Mouse (Mus musculus): ENCODE measurements around the gene Sox4.
A peak's percentile ranks its signal among the peaks of the same experiment; 100 is the strongest.

Gene Sox4

DNA sequence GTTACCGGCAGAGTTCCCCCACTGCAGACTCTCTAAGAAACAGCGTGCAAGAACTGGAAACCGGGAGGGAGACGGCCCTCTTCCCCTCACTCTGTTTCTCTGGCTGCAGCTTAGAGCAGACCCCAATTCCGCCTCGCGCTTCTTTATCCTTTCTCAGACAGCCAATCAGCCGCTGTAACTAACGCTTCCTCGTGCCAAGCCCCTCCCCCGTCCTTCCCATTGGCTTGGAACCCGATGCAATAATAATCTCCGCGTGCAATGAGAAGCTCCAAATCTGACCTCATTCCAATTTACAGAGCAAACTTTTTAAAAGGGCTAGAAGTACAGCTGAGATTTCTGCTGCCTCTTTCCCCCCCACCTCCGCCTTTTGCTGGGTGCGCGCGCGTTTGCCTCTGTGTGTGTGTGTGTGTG is at the start of gene Sox4:
Gene Sox4, minus strand, starts transcription at position 133 of the 411 bp plus-strand sequence.
- DNase-seq (ENCODE audit: low spot score in 2 of 2): peak; percentile 99

DNA sequence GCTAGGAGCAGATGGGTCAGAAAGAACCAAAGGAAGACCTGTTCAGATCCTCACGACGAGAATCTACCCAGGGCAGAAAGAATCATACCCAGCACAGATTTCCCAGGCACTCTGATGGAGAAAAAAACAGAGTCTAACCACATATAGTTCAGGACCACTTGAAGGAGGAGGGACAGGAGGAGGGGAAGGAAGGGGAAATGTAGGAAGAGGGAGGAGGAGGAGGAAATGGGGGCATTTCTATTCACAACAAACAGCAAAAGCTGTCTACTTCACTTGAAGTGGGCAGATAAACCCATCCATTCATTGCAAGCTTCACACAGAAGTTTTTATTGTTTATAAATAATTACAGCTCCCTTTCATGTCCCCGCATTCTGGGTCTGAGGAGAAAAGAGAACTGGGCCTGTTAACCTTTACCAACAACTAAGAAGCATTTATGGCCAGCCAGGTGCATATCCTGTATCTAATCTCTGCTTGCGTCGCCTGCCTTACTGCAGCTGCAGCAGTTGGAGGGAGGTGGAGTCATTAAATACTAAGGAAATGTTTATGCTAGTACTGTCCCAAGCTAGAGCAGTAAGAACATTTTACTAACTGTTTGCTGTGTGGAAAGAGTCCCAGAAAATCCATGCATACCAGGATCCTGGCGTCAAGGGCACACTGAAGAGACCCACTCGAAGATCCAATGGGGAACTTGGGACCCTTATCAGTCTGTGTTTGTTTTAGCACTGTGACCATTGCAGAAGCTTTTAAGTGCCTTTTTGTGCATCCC is 38.6 kb upstream of the Sox4 start:
- DNase-seq (ENCODE audit: low spot score in 2 of 2): no peak

DNA sequence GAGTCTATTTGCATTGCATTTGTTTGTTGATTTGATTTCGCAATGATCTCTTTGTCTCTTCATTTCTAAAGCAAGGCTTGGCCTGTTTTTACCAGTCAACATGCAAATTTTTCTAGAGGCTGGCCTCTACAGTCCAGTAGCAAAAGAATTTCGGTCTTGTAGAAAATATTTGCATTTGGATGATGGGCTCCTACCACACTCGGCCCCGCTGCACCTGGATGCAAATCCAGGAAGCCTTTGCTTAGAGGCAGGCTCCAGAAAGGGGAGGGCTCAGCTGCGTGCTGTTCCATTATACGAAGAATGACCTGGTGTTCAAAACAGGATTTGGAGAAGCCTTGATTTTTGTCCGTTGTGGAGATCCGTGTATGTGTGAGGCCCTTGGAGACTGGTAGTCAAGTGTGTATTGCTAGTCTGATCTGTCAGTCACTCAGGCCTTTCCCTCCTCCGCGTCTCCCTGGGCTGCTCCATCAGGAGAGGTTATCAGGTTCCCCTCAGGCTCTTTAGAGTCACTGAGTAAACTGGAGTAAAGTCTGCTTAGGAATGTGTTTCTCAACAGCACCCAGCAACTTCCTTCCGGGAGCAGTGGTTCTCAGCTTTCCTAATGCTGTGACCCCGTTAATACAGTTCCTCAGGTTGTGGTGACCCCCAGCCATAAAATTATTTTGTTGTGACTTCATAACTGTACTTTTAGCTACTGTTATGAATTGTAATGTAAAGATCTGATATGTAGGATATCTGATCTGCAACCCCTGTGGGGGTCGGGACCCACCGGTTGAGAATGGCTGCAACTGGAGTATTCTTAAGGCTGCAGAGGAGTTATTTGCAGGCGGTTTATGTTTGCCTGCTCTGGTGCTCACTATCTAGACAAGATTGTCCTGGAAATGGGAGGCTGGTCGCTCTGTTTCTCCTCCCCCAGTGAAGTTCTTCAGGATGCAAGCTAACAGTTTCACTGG is 35.5 kb upstream of the Sox4 start:
- no peak for DNase-seq (ENCODE audit: low spot score in 2 of 2)

DNA sequence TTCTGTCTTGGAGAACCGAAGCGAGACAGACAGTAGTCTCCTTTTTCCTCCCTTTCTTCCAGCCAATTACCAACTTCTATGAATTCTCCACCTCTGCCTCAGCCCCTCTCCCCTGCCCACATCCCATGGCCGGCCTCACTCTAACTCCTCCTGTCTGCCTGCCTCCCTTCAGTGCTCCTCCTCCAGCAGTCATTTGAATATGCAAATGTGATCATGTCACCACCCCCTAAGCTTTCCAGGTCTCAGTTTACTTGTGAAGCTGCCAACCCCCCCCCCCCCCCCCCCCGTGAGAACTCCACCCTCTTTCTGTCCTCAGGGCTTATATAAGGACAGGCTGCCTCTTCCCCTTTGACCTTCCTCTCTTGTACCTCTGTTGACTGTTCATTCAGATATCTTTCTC is 27.2 kb upstream of the Sox4 start:
- DNase-seq (ENCODE audit: low spot score in 2 of 2): no peak

- no peak for DNase-seq (ENCODE audit: low spot score in 2 of 2)
Measured at GRCm38 (mm10) chr13:28975011-28975410, 21.5 kb upstream of the Sox4 start.

- peak in 1 of 2 experiments; percentile 38 for DNase-seq (ENCODE audit: low spot score in 2 of 2)
Measured at GRCm38 (mm10) chr13:28974597-28974996, 21.1 kb upstream of the Sox4 start.

DNA sequence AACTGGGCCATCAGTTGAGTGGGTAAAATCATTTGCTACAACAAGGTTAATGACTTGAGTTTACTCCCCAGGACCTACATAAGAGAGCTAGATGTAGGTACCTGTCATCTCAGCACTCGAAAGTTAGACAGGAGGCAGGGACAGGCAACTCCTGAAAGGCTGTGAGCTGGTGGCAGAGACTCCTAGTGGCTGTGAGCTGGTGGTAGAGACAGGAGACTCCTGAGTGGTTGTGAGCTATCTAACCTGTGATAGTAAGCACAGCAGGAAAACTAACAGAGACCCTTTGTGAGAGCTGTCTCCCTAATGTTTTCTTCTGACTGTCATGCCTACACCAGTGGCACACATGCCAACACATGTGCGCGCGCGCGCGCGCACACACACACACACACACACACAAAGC is 7.4 kb upstream of the Sox4 start:
- no peak for DNase-seq (ENCODE audit: low spot score in 2 of 2)

- peak; percentile 90 for DNase-seq (ENCODE audit: low spot score in 2 of 2)
Measured at GRCm38 (mm10) chr13:28959458-28959978, 6.0 kb upstream of the Sox4 start.

DNA sequence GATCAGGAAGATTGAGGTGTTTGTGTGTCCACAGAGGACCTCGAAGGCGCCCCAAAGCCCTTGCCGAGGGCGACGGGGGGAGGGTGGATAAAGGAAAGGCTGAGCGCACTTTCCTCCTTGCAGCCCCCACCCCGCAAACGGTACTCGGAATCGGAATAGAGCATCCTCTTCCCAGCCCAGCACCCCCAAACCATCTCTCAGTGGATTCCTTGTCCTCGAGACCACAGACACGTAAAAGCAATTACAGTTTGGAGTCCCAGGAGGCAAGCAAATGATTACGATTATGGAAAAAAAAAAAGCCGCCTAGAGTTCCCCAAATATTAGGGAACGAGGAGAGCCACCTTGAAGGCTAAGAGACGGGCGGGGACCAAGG is 5.5 kb upstream of the Sox4 start:
- DNase-seq (ENCODE audit: low spot score in 2 of 2): peak in 1 of 2 experiments; percentile 63

- DNase-seq (ENCODE audit: low spot score in 2 of 2): peak; percentile 85 to 86
Measured at GRCm38 (mm10) chr13:28958211-28959067, 4.9 kb upstream of the Sox4 start.

GRCm38 (mm10) chr13:28957765-28958164 is 4.3 kb upstream of the Sox4 start:
- DNase-seq (ENCODE audit: low spot score in 2 of 2): peak; percentile 96 to 98

GRCm38 (mm10) chr13:28952576-28953571 is 639 bp downstream of the Sox4 start:
- peak; percentile 77 to 82 for DNase-seq (ENCODE audit: low spot score in 2 of 2)

GRCm38 (mm10) chr13:28951691-28952575 is 1.6 kb downstream of the Sox4 start:
- DNase-seq (ENCODE audit: low spot score in 2 of 2): peak; percentile 62 to 63

DNA sequence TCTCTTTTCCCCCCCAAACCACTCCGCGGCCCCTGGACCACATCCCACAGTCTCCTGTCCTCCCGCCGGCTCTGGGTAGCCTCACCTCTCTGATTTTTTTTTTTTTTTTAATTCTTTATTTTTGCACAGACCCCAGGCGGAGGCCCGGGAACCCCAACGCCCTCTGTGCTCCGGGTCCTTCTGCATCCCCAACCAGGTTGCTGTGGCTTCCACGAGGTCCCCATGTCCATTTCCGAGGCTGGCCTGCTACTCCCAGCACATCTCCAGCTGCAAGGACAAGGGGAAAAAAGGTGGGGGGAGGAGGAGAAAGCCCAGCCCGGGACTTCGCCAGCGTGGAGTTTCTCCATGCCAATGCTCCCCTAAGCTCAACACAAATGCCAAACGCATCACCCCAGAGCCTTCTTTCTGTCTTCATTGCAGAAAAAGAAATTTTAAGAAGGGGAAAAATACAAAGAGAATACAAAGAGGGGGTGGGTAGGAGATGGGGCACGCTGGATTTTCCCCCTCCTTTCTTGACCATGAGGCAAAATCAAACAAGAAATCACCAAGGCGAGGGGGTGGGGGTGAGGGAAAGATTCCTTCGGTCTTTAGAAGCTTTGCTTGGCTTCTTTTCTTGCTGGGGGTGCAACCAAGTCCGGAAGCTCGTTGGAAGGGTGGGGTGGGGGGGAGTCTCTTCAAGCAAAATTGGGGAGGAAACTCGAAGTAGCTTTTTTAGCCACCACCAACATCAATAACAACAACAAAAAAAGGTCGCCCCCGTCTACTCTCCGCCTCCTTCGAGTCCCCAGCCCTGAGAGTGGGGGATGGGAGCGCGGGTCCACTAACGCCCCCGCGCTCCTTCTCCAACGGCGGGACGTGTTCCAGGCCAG is 2.7 kb downstream of the Sox4 start:
- DNase-seq (ENCODE audit: low spot score in 2 of 2): peak; percentile 76 to 78

- no peak for DNase-seq (ENCODE audit: low spot score in 2 of 2)
Measured at GRCm38 (mm10) chr13:28950266-28950622, 3.3 kb downstream of the Sox4 start.

DNA sequence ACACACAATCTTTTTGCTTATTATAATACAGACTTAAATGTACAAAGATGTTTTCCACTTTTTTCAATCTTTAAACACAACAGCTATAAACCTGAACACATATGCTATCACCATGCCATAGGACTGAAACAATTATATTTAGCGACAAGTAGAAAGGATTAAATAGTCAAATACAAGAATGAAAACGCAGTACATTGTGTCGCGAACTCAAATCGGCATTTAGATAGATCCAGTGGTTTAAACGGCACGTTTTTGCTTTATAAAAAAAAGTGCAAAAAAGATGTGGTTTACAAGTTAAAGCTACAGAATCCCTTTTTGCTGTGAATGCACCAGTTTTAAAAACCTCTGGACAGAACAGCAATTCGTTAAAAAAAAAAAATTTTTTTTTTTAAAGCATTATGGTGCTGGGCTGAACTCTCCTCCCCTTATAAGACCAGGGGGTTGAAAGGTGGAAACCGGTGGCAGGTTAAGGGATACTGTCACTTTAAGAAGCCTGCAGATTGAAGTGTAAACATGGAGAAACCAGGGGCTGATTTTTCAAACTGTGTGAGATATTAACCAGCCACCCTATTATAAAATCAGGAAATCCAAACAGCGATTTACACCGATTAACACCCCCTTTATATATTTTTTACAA is 4.1 kb downstream of the Sox4 start:
- DNase-seq (ENCODE audit: low spot score in 2 of 2): no peak

DNA sequence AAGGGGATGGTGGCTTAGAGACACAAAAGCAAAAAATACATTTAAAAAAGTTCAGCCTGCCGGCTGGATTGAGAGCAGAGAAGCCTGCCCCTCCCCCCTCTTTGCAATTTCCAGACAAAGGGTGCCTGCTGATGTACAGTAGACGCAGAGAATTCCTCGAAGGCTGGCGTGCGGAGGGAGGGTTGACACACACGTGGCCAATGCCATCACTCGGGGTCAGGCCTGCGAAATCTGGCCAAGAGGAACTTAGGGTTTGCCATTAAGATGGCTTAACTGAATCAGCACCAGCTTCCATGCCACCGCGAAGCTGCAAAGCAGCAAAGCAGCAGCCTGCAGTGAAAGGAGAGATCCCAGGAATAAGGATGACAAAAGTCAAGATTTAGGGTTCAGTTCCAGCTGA is 5.0 kb downstream of the Sox4 start:
- peak; percentile 72 to 73 for DNase-seq (ENCODE audit: low spot score in 2 of 2)

Measured in right cerebral cortex, postnatal 10 days (tissue).